Mouse (Mus musculus): ENCODE data around the gene Apod.

GRCm38 (mm10) chr16:31312296-31312695 is 2.3 kb downstream of the Apod start:
- TF ChIP-seq CTCF (IDR thresholded peaks at IDR 0.05; ENCODE audit: extremely low read depth, insufficient read length, insufficient replicate concordance, low read depth, low read length), result no peak
- no peak for TF ChIP-seq POLR2A (IDR thresholded peaks at IDR 0.05; ENCODE audit: low read depth, low read length)
